Mouse (Mus musculus): ENCODE measurements around the gene Rfxap.
A peak's percentile ranks its signal among the peaks of the same experiment; 100 is the strongest.

GRCm38 (mm10) chr3:54815292-54815691 lies 7.7 kb upstream of the Rfxap start:
- TF ChIP-seq CTCF (conservative IDR thresholded peaks at IDR 0.05; ENCODE audit: low read length) = peak; percentile 79
- TF ChIP-seq NANOG (IDR thresholded peaks at IDR 0.05; ENCODE audit: borderline replicate concordance, low read length) = no peak
- TF ChIP-seq POU5F1 (IDR thresholded peaks at IDR 0.05; ENCODE audit: borderline replicate concordance, low read length) = no peak
